Mouse (Mus musculus): ENCODE data around the gene Gprin1. TPM values are rescaled to one million over a fixed set of nuclear protein-coding genes. Genes with fewer than 3 reads are reported as not detected.

Gene Gprin1
- polyA plus RNA-seq, 1 experiment, result 0.18 TPM

DNA sequence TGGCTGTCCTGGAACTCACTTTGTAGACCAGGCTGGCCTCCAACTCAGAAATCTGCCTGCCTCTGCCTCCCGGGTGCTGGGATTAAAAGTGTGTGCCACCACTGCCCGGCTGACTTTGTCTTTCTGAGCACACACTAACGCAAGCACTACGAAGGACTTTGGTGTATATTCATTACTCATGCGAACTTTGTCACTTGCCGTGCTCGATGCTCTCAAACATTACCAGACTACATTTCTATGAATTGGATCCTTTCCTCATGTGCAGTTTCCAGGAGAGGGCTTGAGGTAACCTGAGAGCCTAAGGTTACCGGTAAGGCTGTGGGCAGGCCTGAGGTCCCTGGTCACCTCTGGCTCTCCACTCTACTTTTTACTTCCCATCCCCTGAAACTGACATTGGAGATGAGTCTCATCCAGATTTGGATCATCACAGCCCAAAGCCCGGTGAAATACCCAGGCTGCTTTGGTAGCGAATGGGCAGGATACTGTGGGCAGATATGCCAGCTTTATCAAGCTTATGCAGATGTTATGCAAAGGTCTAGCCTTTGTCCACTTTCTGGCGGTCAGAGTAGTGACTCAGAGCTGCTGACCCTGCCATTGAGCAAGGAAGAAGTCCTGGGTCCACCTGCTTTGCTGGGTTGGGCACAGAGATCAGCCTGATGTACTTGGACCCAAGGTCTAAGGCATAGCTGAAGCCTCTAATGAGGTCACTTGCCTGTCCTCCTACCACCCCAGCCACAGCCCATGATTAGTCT lies 54.0 kb downstream of the Gprin1 start:
- TF ChIP-seq CTCF (IDR thresholded peaks at IDR 0.05; ENCODE audit: extremely low read depth, insufficient read length, insufficient replicate concordance, low read depth, low read length) (no peak), POLR2A (IDR thresholded peaks at IDR 0.05; ENCODE audit: low read depth, low read length) (no peak)
- 48% methylated on average over 11 of the region's 11 CpGs for WGBS
- Histone ChIP-seq H3K27me3 (ENCODE audit: control insufficient read depth, insufficient read depth, low read length) (no peaks in the 10 kb centered on the region), H3K36me3 (ENCODE audit: control insufficient read depth, insufficient read depth, low read length) (no peaks in the 10 kb centered on the region), H3K4me3 (ENCODE audit: low read depth, low read length) (no peak overlapping the region), H3K4me1 (ENCODE audit: control insufficient read depth, insufficient read depth, insufficient read length, low read length) (peaks cover 26% of the 10 kb centered on the region), H3K27ac (ENCODE audit: insufficient read depth, low read depth, low read length) (peak overlapping the region; percentile 99)

DNA sequence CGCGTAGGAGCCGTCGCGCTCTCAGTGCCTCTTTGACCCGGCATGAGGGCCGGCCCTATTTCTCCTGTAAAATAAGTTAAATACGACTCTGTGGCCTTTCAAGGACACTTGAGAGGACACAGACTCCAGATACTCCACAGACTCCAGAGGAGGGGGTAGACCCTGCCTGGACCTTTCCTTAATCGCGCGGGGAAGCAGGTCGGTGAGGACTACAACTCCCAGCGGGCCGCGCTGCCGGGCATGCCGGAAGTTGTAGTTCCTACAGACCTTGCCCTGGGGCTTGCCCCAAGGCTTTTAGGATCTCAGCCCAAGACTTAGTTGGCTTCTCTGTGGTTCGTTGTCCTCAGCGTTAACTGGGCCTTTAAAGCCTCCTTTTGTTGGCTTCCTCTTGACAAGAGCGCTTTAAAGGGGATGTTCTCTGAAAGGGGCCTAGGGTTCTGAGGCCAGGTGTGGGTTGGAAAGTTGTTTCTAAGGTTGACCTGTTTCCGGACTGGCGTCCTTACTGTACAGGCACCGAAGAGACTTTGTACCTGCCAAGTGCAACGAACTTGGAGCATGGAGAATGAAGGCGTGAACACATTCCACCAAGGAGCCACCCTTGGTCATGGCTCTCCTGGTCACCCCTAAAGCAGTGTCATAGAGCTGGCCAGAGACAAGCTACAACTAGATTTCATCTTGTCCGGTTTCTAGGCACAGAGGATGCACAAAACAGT lies 55.2 kb downstream of the Gprin1 start:
- peak; percentile 55; the same call in 1 of the 2 replicates for TF ChIP-seq POLR2A (IDR thresholded peaks at IDR 0.05; ENCODE audit: low read depth, low read length)
- no peak for TF ChIP-seq CTCF (IDR thresholded peaks at IDR 0.05; ENCODE audit: extremely low read depth, insufficient read length, insufficient replicate concordance, low read depth, low read length)
- Histone ChIP-seq H3K27ac (ENCODE audit: insufficient read depth, low read depth, low read length) (peak overlapping the region; percentile 99), H3K4me3 (ENCODE audit: low read depth, low read length) (peak overlapping the region; percentile 71), H3K27me3 (ENCODE audit: control insufficient read depth, insufficient read depth, low read length) (no peaks in the 10 kb centered on the region), H3K4me1 (ENCODE audit: control insufficient read depth, insufficient read depth, insufficient read length, low read length) (peaks cover 21% of the 10 kb centered on the region), H3K36me3 (ENCODE audit: control insufficient read depth, insufficient read depth, low read length) (no peaks in the 10 kb centered on the region)
- WGBS, result 7% methylated on average over 26 of the region's 26 CpGs

DNA sequence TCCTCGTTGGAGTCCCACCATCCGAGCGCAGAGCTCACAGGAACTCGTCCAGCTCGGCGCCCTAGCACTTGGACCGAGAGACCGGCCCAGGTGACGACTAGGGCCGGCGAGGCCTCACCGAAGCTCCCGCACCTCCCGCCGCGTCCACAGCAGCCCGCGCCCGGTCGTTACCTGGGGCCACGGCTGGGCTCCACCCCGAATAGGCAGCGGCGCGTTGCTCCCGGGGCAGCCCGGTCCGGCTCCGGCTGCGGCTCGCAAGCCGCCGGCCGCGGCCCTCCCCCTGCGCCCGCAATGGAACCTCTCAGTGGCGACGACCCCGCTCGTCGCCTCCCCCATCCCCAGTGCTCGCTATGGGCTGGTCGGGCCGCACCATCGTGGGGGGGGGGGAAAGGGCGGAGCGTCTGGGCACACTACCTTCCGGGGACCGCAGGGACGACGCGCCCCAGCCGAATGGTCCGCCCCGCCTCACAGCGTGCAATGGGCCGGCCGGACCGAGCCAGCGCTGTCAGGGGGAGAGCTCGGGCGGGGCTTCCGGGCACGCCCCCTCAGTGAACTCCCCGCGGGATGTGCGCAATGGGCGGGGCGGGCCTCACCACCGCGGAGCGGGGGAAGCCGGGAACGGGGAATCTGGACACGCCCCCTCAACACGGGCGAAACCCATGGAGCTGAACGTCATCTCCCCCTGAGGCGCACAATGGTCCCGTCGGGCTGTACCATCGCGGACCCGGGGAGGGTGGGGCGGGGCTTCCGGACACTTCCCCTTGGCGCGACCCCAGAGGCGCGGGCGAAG lies 55.9 kb downstream of the Gprin1 start, which contains the start of gene Rnf44:
TSS of gene Rnf44 (minus strand) at position 350 of the 790 bp plus-strand sequence.
- no peaks in the 10 kb centered on the region for H3K36me3 ChIP-seq (ENCODE audit: control insufficient read depth, insufficient read depth, low read length)
- TF ChIP-seq CTCF (IDR thresholded peaks at IDR 0.05; ENCODE audit: extremely low read depth, insufficient read length, insufficient replicate concordance, low read depth, low read length) (no peak), POLR2A (IDR thresholded peaks at IDR 0.05; ENCODE audit: low read depth, low read length) (peak; percentile 44)
- no peaks in the 10 kb centered on the region for H3K27me3 ChIP-seq (ENCODE audit: control insufficient read depth, insufficient read depth, low read length)
- WGBS, result under 1% methylated on average over 91 of the region's 92 CpGs
- H3K4me3 ChIP-seq (ENCODE audit: low read depth, low read length), result peak within 1 kb of the TSS; percentile 88
- H3K4me1 ChIP-seq (ENCODE audit: control insufficient read depth, insufficient read depth, insufficient read length, low read length), result peaks cover 21% of the 10 kb centered on the region
- peak within 1 kb of the TSS; percentile 99 for H3K27ac ChIP-seq (ENCODE audit: insufficient read depth, low read depth, low read length)

DNA sequence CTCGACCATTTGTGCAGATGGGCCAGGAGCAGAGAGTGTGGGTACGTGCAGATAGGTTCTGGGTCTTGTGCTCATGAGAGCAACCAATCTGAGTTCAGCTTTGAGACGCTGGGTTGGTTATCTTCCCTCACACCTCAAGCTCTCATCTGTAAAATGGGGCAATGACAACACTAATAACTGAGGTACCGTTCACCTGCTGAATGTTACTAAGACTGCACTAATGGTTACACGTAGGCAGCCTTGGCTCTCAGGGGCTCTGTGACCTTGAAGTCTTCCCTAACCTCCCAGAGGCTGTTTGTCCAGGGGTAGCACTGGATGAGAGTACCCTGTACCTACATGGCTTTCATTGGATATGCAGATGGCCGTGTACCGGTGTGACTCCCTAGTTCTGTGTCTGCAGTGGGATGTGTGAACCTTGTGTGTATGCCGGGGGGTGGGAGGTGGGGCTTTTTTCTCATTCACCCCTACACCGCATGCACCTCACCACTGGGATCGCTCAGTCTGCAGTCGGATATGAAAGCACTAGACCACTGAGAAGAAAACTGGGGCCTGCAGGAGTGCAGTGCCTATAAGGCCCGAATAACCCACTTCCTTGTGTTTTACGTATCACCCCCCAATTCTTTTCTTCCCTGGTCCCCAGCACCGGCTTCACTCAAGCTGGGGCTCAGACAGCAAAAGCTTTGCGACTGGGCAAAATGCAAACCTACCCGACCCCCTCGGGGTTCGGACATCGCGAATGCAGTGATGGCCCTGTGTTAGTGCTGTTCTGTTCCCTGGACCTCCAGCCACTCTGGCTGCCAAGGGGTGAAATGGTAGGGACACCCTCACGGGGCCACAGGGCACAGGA lies 56.7 kb downstream of the Gprin1 start:
- H3K27me3 ChIP-seq (ENCODE audit: control insufficient read depth, insufficient read depth, low read length), result no peaks in the 10 kb centered on the region
- peak overlapping the region; percentile 92 for H3K27ac ChIP-seq (ENCODE audit: insufficient read depth, low read depth, low read length)
- peak overlapping the region; percentile 88 for H3K4me3 ChIP-seq (ENCODE audit: low read depth, low read length)
- no peak for TF ChIP-seq CTCF (IDR thresholded peaks at IDR 0.05; ENCODE audit: extremely low read depth, insufficient read length, insufficient replicate concordance, low read depth, low read length)
- TF ChIP-seq POLR2A (IDR thresholded peaks at IDR 0.05; ENCODE audit: low read depth, low read length), result no peak
- no peaks in the 10 kb centered on the region for H3K36me3 ChIP-seq (ENCODE audit: control insufficient read depth, insufficient read depth, low read length)
- H3K4me1 ChIP-seq (ENCODE audit: control insufficient read depth, insufficient read depth, insufficient read length, low read length), result peaks cover 24% of the 10 kb centered on the region
- WGBS, result 3% methylated on average over 21 of the region's 21 CpGs

DNA sequence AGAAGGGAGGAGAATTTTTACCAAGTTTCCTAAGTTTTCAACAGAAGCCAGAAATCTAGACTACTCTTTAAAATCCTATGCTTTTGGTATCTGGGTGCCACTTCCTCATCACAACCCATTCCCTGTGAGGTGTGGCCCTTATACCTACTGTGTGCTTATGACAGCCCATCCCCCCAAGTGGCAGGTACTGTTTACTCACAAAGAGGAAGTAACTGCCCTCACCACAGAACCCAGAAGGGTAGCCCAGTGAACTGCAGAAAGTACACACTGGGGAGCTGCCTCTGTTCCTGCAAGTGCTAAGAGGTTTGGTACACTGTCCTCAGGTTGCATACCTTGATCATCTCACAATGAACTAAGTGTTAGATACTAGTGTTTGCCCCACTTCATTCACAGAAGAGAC lies 57.9 kb downstream of the Gprin1 start:
- Histone ChIP-seq H3K27me3 (ENCODE audit: control insufficient read depth, insufficient read depth, low read length) (no peaks in the 10 kb centered on the region), H3K27ac (ENCODE audit: insufficient read depth, low read depth, low read length) (peak overlapping the region; percentile 92), H3K4me3 (ENCODE audit: low read depth, low read length) (no peak overlapping the region), H3K36me3 (ENCODE audit: control insufficient read depth, insufficient read depth, low read length) (no peaks in the 10 kb centered on the region), H3K4me1 (ENCODE audit: control insufficient read depth, insufficient read depth, insufficient read length, low read length) (peaks cover 24% of the 10 kb centered on the region)
- TF ChIP-seq POLR2A (IDR thresholded peaks at IDR 0.05; ENCODE audit: low read depth, low read length) (no peak), CTCF (IDR thresholded peaks at IDR 0.05; ENCODE audit: extremely low read depth, insufficient read length, insufficient replicate concordance, low read depth, low read length) (no peak)

DNA sequence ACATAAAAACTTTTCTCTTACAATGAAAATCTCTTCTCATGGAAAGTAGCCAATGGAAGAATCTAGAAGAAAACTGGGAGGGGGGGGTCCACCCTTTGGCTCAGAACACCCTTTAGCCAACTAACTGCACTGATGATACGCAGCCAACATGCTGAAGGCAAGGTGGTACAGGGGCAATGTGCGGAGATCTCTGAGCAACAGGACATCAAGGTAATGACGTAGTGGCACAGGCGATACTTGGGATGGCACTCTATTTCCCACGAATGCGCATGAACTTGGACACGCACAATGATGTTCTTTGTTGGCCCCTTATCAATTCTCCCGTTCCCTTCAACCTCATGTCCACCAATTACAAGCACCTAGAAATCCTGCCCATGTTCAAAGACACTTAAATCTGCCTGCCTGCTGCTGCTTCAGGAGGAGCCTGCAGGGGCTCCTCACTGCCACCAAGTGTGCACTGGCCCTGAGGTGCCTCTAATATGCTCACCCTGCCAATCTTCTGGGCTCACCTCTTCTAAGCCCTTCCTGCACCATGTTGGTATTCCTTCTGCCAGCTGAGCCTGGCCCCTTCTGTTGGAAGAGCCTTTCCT lies 59.4 kb downstream of the Gprin1 start:
- Histone ChIP-seq H3K36me3 (ENCODE audit: control insufficient read depth, insufficient read depth, low read length) (no peaks in the 10 kb centered on the region), H3K27ac (ENCODE audit: insufficient read depth, low read depth, low read length) (no peak overlapping the region), H3K27me3 (ENCODE audit: control insufficient read depth, insufficient read depth, low read length) (no peaks in the 10 kb centered on the region), H3K4me3 (ENCODE audit: low read depth, low read length) (no peak overlapping the region), H3K4me1 (ENCODE audit: control insufficient read depth, insufficient read depth, insufficient read length, low read length) (peaks cover 38% of the 10 kb centered on the region)
- WGBS, result 85% methylated on average over 8 of the region's 8 CpGs
- TF ChIP-seq POLR2A (IDR thresholded peaks at IDR 0.05; ENCODE audit: low read depth, low read length) (no peak), CTCF (IDR thresholded peaks at IDR 0.05; ENCODE audit: extremely low read depth, insufficient read length, insufficient replicate concordance, low read depth, low read length) (no peak)
